Mouse (Mus musculus) heart, adult 2 months (tissue): ENCODE data around the gene Pym1.

Experiments
- CTCF ChIP-seq: fragments of 200-600 bp; IDR thresholded peaks from 2 replicates; pipeline ENCODE4 v1.8.1; 2022; ENCODE audit warnings: antibody characterized with exemption, mild to moderate bottlenecking, moderate library complexity
- EP300 ChIP-seq: fragments of 200-500 bp; IDR thresholded peaks from 2 replicates; pipeline ENCODE4 v1.6.1; 2011; ENCODE audit warnings: low read depth, low read length, control low read depth; ENCODE audit not compliant: insufficient read depth
- POLR2A ChIP-seq: fragments of 200-500 bp; IDR thresholded peaks from 2 replicates; pipeline ENCODE4 v1.6.1; 2011; ENCODE audit warnings: mild to moderate bottlenecking, low read depth, low read length, control low read depth; ENCODE audit not compliant: insufficient read depth

- TF ChIP-seq EP300 (no peak), CTCF (no peak), POLR2A (no peak)
These were observed 15.7 kb upstream of the Pym1 start for GRCm38 (mm10) chr10:128731992-128732391.
